8 mouse cellular contexts compared by ENCODE assay signal in the genomic region with DNA sequence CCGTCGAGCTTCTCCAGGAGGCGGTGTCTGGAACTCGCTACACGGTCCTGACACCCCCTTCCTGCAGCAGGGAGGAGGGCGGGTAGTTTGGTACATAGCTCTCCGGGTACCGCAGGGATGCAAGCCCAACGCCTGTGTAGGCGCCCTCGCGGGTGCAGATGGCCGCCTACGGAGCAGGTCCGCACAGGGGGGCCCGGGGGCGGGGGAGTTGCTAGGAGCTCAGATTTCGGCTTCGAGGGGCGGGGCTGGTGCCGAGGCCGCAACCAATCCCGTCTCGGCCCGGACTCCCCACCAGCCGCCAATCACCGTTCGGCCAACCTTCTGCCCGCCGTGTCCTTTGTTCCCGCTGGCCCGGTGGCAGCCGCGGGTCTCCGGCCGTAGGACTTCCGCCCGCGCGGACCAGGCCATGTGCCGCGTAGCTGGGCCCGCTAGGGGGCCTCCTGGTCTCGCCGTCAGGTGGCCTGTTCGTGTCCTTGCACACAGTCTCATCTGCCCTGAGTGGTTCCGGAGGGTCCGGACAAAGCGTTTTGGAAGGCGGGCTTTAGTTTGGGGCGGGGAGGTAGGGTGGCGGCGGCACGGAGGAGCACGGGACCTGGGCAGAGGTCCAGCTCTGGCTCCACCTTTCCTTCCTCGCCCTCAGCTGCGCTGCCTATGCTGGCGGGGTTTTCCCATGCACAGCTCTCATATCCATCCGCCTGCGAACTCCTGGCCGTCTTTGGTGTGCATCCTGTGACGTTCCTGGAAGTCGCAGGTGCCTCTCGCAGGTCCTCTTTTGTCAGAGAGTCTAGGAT. TPM values are rescaled to one million over a fixed set of nuclear protein-coding genes. Genes with fewer than 3 reads are reported as not detected.
DNase-seq lines count a peak whose midpoint lies in the region; ATAC-seq and TF ChIP-seq lines count a peak whose summit lies in the region.

No protein-coding gene starts in this region.

- peaks cover 8 to 38% of the 10 kb centered on the region in 2 experiments; a peak in 3 of 4 replicates for H3K4me1 ChIP-seq in ES-E14 (ENCODE audit: control insufficient read depth in 2 of 2, insufficient read depth in 2 of 2, low read length in 2 of 2, poor library complexity in 1 of 2)
- H3K4me1 ChIP-seq in lung, embryonic 15.5 days: peaks cover 61% of the 10 kb centered on the region
- peaks cover 36% of the 10 kb centered on the region for H3K4me1 ChIP-seq in olfactory bulb, adult 2 months (ENCODE audit: control insufficient read depth, insufficient read depth, low read length)
- H3K4me1 ChIP-seq in thymus, adult 2 months (replicated peaks; ENCODE audit: control insufficient read depth, insufficient read depth, low read length): peaks cover 55% of the 10 kb centered on the region

- WGBS in lung, embryonic 15.5 days: under 1% methylated on average over 64 of the region's 64 CpGs
- WGBS in olfactory bulb, adult 2 months: under 1% methylated on average over 64 of the region's 64 CpGs
- WGBS in thymus, adult 2 months: under 1% methylated on average over 64 of the region's 64 CpGs

- H3K36me3 ChIP-seq in ES-E14 (ENCODE audit: control insufficient read depth, insufficient read depth, low read length, poor library complexity, severe bottlenecking): no peaks in the 10 kb centered on the region
- no peaks in the 10 kb centered on the region for H3K36me3 ChIP-seq in lung, embryonic 15.5 days
- H3K36me3 ChIP-seq in thymus, adult 2 months (ENCODE audit: control insufficient read depth, insufficient read depth, low read length): no peaks in the 10 kb centered on the region

- H3K4me2 ChIP-seq in lung, embryonic 15.5 days: peak overlapping the region; percentile 85

- H3K9me3 ChIP-seq in ES-E14 (ENCODE audit: control insufficient read depth, insufficient read depth, low read depth, low read length): no peaks in the 10 kb centered on the region
- H3K9me3 ChIP-seq in lung, embryonic 15.5 days: no peaks in the 10 kb centered on the region

- in situ Hi-C loops in ES-E14 (cut with MboI; ENCODE audit: low sequenced_read_pairs in 2 of 2, unreplicated experiment in 2 of 2): no loop called here

- peak overlapping the region; percentile 45 to 73 for H3K4me3 ChIP-seq in ES-E14 (ENCODE audit: insufficient read depth in 1 of 2, low read depth in 1 of 2, low read length in 2 of 2, poor library complexity in 1 of 2, severe bottlenecking in 1 of 2)
- peak overlapping the region; percentile 45 for H3K4me3 ChIP-seq in lung, embryonic 15.5 days
- H3K4me3 ChIP-seq in olfactory bulb, adult 2 months (ENCODE audit: insufficient read depth, low read depth, low read length): peak overlapping the region; percentile 73
- H3K4me3 ChIP-seq in thymus, adult 2 months (ENCODE audit: control insufficient read depth, insufficient read depth, low read length): peak overlapping the region; percentile 57

- peak overlapping the region; percentile 87 for H3K9ac ChIP-seq in ES-E14 (ENCODE audit: insufficient read depth, low read depth, low read length, poor library complexity, severe bottlenecking)
- H3K9ac ChIP-seq in lung, embryonic 15.5 days: peak overlapping the region; percentile 64

- TF ChIP-seq CTCF in olfactory bulb, adult 2 months (IDR thresholded peaks at IDR 0.05; ENCODE audit: insufficient read depth, low read depth, low read length): peak; percentile 73
- TF ChIP-seq CTCF in thymus, adult 2 months (IDR thresholded peaks at IDR 0.05; ENCODE audit: borderline replicate concordance, control insufficient read depth, extremely low read depth, insufficient read depth, low read length, poor library complexity): peak; percentile 76; the same call in 1 of the 2 replicates

- H3K27me3 ChIP-seq in lung, embryonic 15.5 days: no peaks in the 10 kb centered on the region
- H3K27me3 ChIP-seq in thymus, adult 2 months (ENCODE audit: control insufficient read depth, insufficient read depth, low read length): no peaks in the 10 kb centered on the region

- peak; percentile 60 for TF ChIP-seq POLR2A in olfactory bulb, adult 2 months (IDR thresholded peaks at IDR 0.05; ENCODE audit: insufficient read depth, low read depth, low read length)
- TF ChIP-seq POLR2A in thymus, adult 2 months (IDR thresholded peaks at IDR 0.05; ENCODE audit: control insufficient read depth, extremely low read depth, insufficient read depth, low read length, poor library complexity): peak; percentile 45

- peak; percentile 86 for DNase-seq in ES-E14 (ENCODE audit: low read depth, low spot score)
- peak; percentile 92 for DNase-seq in cerebellum, adult 8-10 months
- DNase-seq in forelimb bud, embryonic 11.5 days (ENCODE audit: low read depth, low spot score): peak; percentile 95
- peak; percentile 97 for DNase-seq in heart, postnatal 4 days
- peak; percentile 85 for DNase-seq in layer of hippocampus, adult 9-10 months (ENCODE audit: low spot score)
- peak; percentile 88 for DNase-seq in thymus, adult 2 months

- H3K27ac ChIP-seq in ES-E14 (ENCODE audit: insufficient read depth, low read depth, low read length, poor library complexity, severe bottlenecking): peak overlapping the region; percentile 98
- H3K27ac ChIP-seq in lung, embryonic 15.5 days: peak overlapping the region; percentile 99
- peak overlapping the region; percentile 91 for H3K27ac ChIP-seq in olfactory bulb, adult 2 months (ENCODE audit: insufficient read depth, low read depth, low read length)
- peak overlapping the region; percentile 60 for H3K27ac ChIP-seq in thymus, adult 2 months (ENCODE audit: control insufficient read depth, insufficient read depth, low read length)

- peak; percentile 90 for ATAC-seq in lung, embryonic 15.5 days (ENCODE audit: borderline replicate concordance, extremely low read depth, low FRiP score, low TSS enrichment)

TF ChIP-seq in ES-E14, 5 proteins besides CTCF, POLR2A, EP300 and RAD21:
- TF ChIP-seq HCFC1 (IDR thresholded peaks at IDR 0.05; ENCODE audit: borderline replicate concordance, insufficient read depth, low read length) (no peak), CHD2 (IDR thresholded peaks at IDR 0.05; ENCODE audit: low read depth, low read length) (no peak), ZNF384 (IDR thresholded peaks at IDR 0.05; ENCODE audit: low read depth, low read length) (no peak), MAFK (IDR thresholded peaks at IDR 0.05; ENCODE audit: insufficient read depth, low read depth, low read length) (no peak), ZC3H11A (IDR thresholded peaks at IDR 0.05; ENCODE audit: borderline replicate concordance, low read depth, low read length) (no peak)

RNA-seq across cellular contexts. Expression of gene Ptma, which starts 22.4 kb away (rescaled TPM):
- total RNA-seq in ES-E14 (2012; rRNA removed): 2,106 and 2,587 TPM in 2 replicates
- total RNA-seq in heart, postnatal 4 days (2021): 100 to 1,000 TPM; 724 to 726 TPM
- 2,819 and 2,940 TPM in 2 replicates for polyA plus RNA-seq in lung, embryonic 15.5 days (2015; fragmentation: Nextera tagmentation; extraction: Ambion mirVana)
- 1,950 and 2,456 TPM in 2 replicates for polyA plus RNA-seq in olfactory bulb, adult 2 months (2012; ENCODE audit: insufficient read depth, insufficient read length, low replicate concordance, missing spikeins)
- 2,341 and 3,054 TPM in 2 replicates for polyA plus RNA-seq in thymus, adult 2 months (2012; rRNA removed)

Comparison
In these comparisons a context has a peak if more than half of its experiments do, and no peak if none do; other contexts are left out.
1. Peak in every context shown above with its lines: DNase-seq, ATAC-seq, H3K4me3 ChIP-seq and H3K27ac ChIP-seq.